Mouse (Mus musculus) splenic B cell, adult 2 months (primary cell): ENCODE results near the gene Trpc5.

ENCODE experiments used
- DNase-seq: peaks from one replicate; pipeline ENCODE4 v3.0.0-alpha.2; 2011; ENCODE audit warnings: low read depth, low spot score
- H3K27me3 ChIP-seq: 2 replicates; pipeline ENCODE4 v1.6.1; 2012; ENCODE audit warnings: mild to moderate bottlenecking, low read length, moderate library complexity, mixed read lengths; ENCODE audit not compliant: control insufficient read depth, poor library complexity, insufficient read depth, severe bottlenecking
- H3K36me3 ChIP-seq: 2 replicates; pipeline ENCODE4 v1.6.1; 2012; ENCODE audit warnings: mild to moderate bottlenecking, low read length, moderate library complexity, mixed read lengths; ENCODE audit not compliant: control insufficient read depth, poor library complexity, insufficient read depth, severe bottlenecking

Gene Trpc5

DNA sequence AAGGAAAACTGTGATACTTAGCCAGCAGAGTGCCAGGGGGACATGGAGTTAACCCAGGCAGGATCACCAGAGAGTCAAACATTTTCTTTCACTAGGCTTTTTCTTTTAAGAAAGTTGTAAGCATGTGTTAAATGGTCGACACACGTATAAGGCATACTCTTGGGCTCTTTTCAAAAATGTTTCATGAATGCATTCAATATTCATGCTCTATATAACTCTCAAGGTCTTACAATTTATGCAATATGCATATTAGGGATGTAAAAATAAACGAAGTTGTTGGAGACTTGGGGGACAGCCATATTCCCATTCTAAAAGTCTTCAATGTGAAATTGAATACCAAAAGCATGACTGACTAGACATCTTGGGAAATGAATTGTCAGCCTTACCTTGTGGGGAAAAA is 264.1 kb downstream of the Trpc5 start:
- no peaks in the 10 kb centered on the region for H3K36me3 ChIP-seq
- DNase-seq: no peak
- H3K27me3 ChIP-seq: no peaks in the 10 kb centered on the region

DNA sequence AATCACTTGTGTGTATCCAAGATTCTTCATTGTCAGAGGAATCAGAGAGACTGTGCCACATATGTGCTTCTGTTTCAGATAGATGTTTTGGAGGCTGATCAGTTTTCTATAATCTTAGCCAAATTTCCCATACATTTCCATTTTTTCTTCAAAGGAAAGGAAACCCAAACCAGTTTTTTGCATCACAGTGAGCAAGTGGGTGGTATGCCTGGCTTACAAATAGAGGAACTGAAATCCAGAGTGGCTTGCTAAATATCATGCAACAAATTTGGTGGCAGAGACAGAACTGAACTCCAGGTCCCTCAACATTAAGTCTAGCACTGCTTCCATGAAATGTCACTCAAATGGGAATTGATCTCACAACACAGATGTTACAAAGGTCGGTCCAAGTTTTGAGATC is 266.9 kb downstream of the Trpc5 start:
- Histone ChIP-seq H3K27me3 (no peaks in the 10 kb centered on the region), H3K36me3 (no peaks in the 10 kb centered on the region)
- DNase-seq: no peak

DNA sequence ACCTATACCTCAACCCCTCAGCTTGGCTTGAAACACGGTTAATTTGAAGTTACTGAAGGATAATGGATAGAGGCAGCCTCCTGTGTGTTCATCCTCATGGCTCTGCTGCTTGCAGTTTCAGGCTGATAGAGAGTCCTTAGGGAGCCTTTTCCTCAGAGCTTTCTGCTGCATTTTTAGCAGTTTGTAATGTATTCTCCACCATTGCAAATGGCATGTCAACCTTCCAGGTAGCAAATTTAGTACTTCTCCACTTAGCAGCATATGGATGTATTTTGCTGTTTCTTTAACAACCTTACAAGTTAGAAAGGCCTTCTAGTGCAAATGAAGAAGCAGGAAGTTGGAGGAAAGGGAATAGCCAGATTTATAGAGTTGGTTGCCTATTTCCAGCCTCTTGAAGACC is 267.7 kb downstream of the Trpc5 start:
- DNase-seq: no peak
- Histone ChIP-seq H3K36me3 (no peaks in the 10 kb centered on the region), H3K27me3 (no peaks in the 10 kb centered on the region)

DNA sequence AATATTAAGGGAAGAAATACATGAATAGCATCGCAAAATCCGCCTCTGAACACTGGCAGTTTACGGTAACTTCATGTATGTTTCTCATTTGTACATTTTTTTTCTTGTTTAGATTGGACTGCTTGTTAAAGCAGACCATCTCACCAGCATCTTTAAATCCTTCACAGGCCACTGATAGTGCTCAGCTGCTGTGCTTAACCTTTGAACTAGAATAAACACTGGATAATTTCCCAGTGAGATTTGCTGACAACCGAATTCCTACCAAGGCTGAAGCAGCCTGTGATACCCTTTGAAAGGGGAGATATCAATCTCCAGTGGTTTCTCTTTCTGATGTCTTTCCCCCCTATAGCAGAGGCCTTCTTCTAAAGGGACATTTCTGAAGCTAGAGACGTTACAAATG is 279.9 kb downstream of the Trpc5 start:
- H3K27me3 ChIP-seq: no peaks in the 10 kb centered on the region
- DNase-seq: no peak
- no peaks in the 10 kb centered on the region for H3K36me3 ChIP-seq

DNA sequence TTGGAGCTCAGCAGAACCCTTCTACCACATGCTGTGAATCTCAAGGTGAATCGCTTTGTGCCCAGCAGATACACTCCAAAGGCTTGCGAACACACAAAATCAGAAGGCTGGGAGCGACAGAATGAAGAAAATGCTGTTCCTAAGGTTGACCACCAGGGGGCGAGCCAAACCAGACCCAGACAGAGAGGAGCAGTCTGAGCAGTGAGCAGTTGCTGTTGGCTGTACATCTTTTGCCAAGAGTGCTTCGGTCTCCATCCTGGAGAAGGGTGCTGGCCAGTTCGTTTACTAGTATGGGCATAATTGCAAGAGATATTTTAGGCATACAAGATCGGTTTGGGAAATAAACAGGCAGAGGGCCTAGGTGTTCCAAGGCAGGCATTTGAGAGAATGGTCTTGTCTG is 284.5 kb downstream of the Trpc5 start:
- no peaks in the 10 kb centered on the region for H3K27me3 ChIP-seq
- DNase-seq: peak; percentile 55

DNA sequence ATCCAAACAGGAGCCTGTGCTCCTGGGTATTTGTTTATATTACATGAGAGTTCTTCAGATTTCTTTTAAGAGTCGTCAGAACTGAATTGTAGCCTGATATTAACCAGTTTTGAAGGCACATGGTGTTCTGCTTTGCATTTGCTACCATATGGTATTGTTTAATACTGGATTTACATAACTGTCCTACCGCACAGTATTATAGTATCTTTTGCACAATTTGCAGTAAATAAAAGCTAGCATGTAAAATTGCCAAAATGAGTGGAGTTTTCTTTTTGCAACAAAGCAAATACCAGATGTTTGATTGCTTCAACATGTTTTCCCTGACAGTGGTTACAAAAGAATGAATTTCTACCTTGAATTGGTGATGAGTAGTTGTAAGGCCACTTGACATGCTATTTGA is 313.8 kb downstream of the Trpc5 start:
- no peaks in the 10 kb centered on the region for H3K36me3 ChIP-seq
- H3K27me3 ChIP-seq: no peaks in the 10 kb centered on the region
- DNase-seq: no peak

More for the DNA sequence above, 284.5 kb downstream of the Trpc5 start:
- no peaks in the 10 kb centered on the region for H3K36me3 ChIP-seq

DNA sequence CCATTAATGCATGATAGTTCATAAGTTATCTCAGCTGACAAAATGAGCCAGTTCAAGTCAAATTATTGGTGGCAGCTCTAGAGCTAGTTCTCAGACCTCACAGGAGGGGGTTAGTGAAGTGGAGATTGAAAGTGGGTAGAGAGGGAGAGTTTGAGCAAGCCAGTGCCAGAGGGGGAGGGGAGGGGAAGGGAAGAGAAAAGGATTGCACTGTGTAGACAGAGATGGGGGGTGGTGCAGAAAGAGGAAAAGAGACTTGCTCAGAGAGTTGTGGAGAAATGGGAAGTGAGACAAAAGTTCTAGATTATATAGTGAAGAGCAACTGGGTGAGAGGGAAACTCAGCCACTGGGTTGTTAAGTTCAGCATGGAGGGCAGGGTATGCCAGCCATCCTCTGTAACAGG is 349.6 kb downstream of the Trpc5 start:
- peak; percentile 20 for DNase-seq
- Histone ChIP-seq H3K36me3 (no peaks in the 10 kb centered on the region), H3K27me3 (no peaks in the 10 kb centered on the region)

DNA sequence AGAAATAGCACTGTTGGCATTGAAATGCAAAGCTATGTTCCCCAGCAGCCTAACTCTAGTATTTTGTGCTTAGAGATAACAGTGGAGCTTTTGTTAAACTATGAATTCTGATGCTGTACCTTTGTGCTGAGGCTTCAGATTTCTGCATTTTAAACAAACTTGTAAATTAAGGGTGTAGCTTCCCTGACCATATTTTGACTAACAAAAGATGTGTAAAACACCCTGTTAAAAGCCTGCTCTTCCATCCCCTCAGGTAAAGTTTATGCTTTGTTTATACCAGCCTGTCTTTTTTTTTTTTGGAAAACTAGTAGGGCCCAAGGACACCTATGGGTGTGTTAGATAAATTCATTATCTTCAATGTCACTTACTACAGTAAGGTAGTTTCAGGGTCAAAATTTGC is 350.0 kb downstream of the Trpc5 start:
- no peak for DNase-seq
- Histone ChIP-seq H3K36me3 (no peaks in the 10 kb centered on the region), H3K27me3 (no peaks in the 10 kb centered on the region)

DNA sequence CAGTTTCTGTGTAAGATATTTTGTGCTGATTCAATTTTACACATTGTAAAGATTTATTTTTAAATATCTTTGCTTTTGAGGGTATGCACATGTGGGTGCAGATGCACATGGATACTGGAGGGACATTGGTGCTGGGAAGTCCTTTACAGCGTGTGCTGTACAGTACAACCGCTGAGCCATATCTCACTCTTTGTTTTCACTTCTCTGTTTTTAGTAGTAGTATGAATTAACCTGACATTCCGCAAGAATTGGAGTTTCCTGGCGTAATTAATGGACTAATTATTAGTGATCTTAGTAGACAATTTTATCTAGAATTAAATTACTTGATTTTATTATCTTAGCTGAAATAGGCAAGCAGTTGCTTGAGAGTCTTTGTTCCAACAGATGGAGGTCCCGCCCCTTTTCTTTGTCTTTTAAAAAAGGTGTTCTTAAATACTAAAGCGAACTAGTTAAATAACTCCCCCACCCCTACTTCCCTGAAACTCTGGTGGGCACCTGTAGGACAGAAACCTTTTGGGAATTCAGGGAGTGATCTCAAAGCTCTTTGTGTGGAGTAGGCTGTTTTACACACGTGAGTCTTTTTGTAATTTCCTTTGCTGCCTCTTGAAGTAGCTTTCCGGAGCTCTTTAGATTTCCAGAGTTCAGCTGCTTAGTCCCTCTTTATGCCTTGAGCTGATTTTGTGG is 352.5 kb downstream of the Trpc5 start:
- Histone ChIP-seq H3K36me3 (no peaks in the 10 kb centered on the region), H3K27me3 (no peaks in the 10 kb centered on the region)
- DNase-seq: no peak
